Mouse (Mus musculus) lung, embryonic 15.5 days (tissue): ENCODE data around the gene Adcy6. TPM values are rescaled to one million over a fixed set of nuclear protein-coding genes. Genes with fewer than 3 reads are reported as not detected.

Experiments
- ATAC-seq: fragments of 200-750 bp; cut with Nextera tagmentation; 2 replicates; pipeline ENCODE4 v1.8.0; 2017; ENCODE audit warnings: moderate number of reproducible peaks, borderline replicate concordance; ENCODE audit not compliant: low FRiP score, low TSS enrichment; ENCODE audit errors: extremely low read depth
- H3K27ac ChIP-seq: fragments of 300-500 bp; sonication (generic); 2 replicates; pipeline ENCODE4 v1.5.1; 2015; ENCODE audit warnings: moderate library complexity, mild to moderate bottlenecking, inconsistent platforms
- H3K27me3 ChIP-seq: fragments of 300-500 bp; sonication (generic); 2 replicates; pipeline ENCODE4 v1.6.1; 2015; ENCODE audit warnings: inconsistent platforms
- H3K36me3 ChIP-seq: fragments of 300-500 bp; sonication (generic); 2 replicates; pipeline ENCODE4 v1.6.1; 2015; ENCODE audit warnings: inconsistent platforms
- H3K4me1 ChIP-seq: fragments of 300-500 bp; sonication (generic); 2 replicates; pipeline ENCODE4 v1.6.1; 2015; ENCODE audit warnings: inconsistent platforms
- H3K4me2 ChIP-seq: fragments of 300-500 bp; sonication (generic); 2 replicates; pipeline ENCODE4 v1.6.1; 2015; ENCODE audit warnings: inconsistent platforms, mild to moderate bottlenecking, moderate library complexity
- H3K4me3 ChIP-seq: fragments of 300-500 bp; sonication (generic); 2 replicates; pipeline ENCODE4 v1.5.1; 2015; ENCODE audit warnings: mild to moderate bottlenecking, inconsistent platforms
- H3K9ac ChIP-seq: fragments of 300-500 bp; sonication (generic); 2 replicates; pipeline ENCODE4 v1.6.1; 2015; ENCODE audit warnings: inconsistent platforms
- H3K9me3 ChIP-seq: fragments of 300-500 bp; sonication (generic); 2 replicates; pipeline ENCODE4 v1.6.1; 2016; ENCODE audit warnings: inconsistent platforms
- WGBS: fragments of 180-500 bp; shearing (Covaris S2); methylation state at CpG from one replicate; pipeline ENCODE4 v1.1.7; 2015; 5-methylcytosine and 5-hydroxymethylcytosine counted together
- polyA plus RNA-seq: library from polyadenylated mRNA; unstranded; fragments of >200 nt; fragmentation: Nextera tagmentation; extraction: Ambion mirVana; gene quantifications from 2 replicates; pipeline ENCODE4 v1.2.1, GENCODE M21; 2015

The Adcy6 gene
- polyA plus RNA-seq, 1 experiment from 2014 or later = 23.2 TPM

DNA sequence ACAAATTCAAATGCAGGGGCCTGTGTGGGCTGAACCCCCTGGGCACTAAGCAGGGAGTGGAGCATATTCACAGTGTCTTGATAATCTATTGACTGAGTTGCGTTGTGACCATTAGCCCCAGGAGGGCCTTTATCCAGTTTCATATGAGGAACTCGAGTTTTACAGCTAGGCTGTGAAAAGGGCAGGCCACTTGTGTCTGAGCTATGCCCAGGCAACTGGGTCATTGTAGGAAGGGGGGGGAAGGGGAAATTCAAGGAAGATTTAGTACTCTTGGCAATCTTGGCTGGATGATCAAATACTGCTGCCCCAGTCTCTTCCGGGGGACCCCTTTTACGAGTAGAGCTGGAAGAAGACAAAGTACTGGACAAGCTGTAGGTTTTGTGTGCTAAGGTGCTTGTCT is 66.5 kb downstream of the Adcy6 start:
- 84% methylated on average over 4 of the region's 4 CpGs for WGBS
- ATAC-seq = no peak

DNA sequence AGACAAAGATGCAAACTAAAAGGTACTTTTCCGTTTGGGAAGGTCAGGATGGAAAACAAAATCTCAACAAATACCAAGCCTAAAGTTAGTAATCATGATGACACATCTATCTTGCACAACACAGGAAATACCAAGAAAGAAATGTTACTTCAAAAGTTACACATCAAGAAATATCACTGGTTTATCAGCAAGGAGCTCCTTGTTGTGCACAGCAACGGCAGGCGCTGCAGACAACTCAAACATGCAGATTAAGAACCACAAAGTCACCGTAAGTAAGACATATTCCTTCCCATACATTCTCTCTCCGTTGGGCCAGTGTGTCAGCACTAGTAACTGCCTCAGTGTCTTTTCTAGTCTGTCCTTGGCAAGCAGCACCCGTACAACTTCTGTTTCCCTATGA is 68.8 kb downstream of the Adcy6 start:
- Histone ChIP-seq H3K4me3 (no peak overlapping the region), H3K27ac (no peak overlapping the region), H3K9ac (no peak overlapping the region), H3K9me3 (no peaks in the 10 kb centered on the region), H3K4me2 (no peak overlapping the region), H3K27me3 (no peaks in the 10 kb centered on the region), H3K36me3 (peaks cover 57% of the 10 kb centered on the region), H3K4me1 (no peaks in the 10 kb centered on the region)
- WGBS = 77% methylated on average over 6 of the region's 6 CpGs
- ATAC-seq = no peak

More for the DNA sequence above, 66.5 kb downstream of the Adcy6 start:
- Histone ChIP-seq H3K9ac (no peak overlapping the region), H3K27ac (no peak overlapping the region), H3K4me1 (no peaks in the 10 kb centered on the region), H3K36me3 (peaks cover 77% of the 10 kb centered on the region), H3K27me3 (no peaks in the 10 kb centered on the region), H3K9me3 (no peaks in the 10 kb centered on the region), H3K4me2 (no peak overlapping the region), H3K4me3 (no peak overlapping the region)

Other genes starting within 250 kb of the Adcy6 start
- not detected in 2 replicates for gene Olfr283, start 229.1 kb downstream of the Adcy6 start, polyA plus RNA-seq
- not detected in 2 replicates for gene Olfr282, start 178.9 kb downstream of the Adcy6 start, polyA plus RNA-seq
- gene Olfr281, start 157.5 kb downstream of the Adcy6 start, polyA plus RNA-seq = not detected in 2 replicates
- gene OR5BS1P, start 140.2 kb downstream of the Adcy6 start, polyA plus RNA-seq = not detected in 2 replicates
- 0.21 and 0.40 TPM in 2 replicates for gene Lalba, start 127.4 kb downstream of the Adcy6 start, polyA plus RNA-seq
- gene Olfr279, start 117.7 kb downstream of the Adcy6 start, polyA plus RNA-seq = not detected in 2 replicates
- gene Kansl2, start 75.8 kb downstream of the Adcy6 start, polyA plus RNA-seq = 112 TPM in 2 replicates
- 51.4 and 56.3 TPM in 2 replicates for gene Ccnt1, start 39.2 kb downstream of the Adcy6 start, polyA plus RNA-seq
- not detected in 2 replicates for gene 4930415O20Rik, start 39.1 kb downstream of the Adcy6 start, polyA plus RNA-seq
- gene Cacnb3, start 20.8 kb upstream of the Adcy6 start, polyA plus RNA-seq = 26.7 and 27.2 TPM in 2 replicates
- gene Ddx23, start 52.8 kb upstream of the Adcy6 start, polyA plus RNA-seq = 22.5 and 22.9 TPM in 2 replicates
- gene Rnd1, start 67.4 kb upstream of the Adcy6 start, polyA plus RNA-seq = 0.63 and 0.92 TPM in 2 replicates
- gene Ccdc65, start 98.1 kb upstream of the Adcy6 start, polyA plus RNA-seq = 2.1 and 2.8 TPM in 2 replicates
- 30.0 and 32.6 TPM in 2 replicates for gene Fkbp11, start 118.1 kb upstream of the Adcy6 start, polyA plus RNA-seq
- 45.7 and 45.8 TPM in 2 replicates for gene Arf3, start 153.1 kb upstream of the Adcy6 start, polyA plus RNA-seq
- 0.10 TPM in 1 of 2 replicates, not detected in the other for gene Wnt10b, start 168.1 kb upstream of the Adcy6 start, polyA plus RNA-seq
- gene Wnt1, start 179.8 kb upstream of the Adcy6 start, polyA plus RNA-seq = not detected in 2 replicates
- gene Ddn, start 199.4 kb upstream of the Adcy6 start, polyA plus RNA-seq = 0.04 TPM in 1 of 2 replicates, not detected in the other
- gene Prkag1, start 221.4 kb upstream of the Adcy6 start, polyA plus RNA-seq = 105 and 113 TPM in 2 replicates